Mouse (Mus musculus) liver, postnatal 0 days (tissue): ENCODE data around the gene Pex11a. TPM values are rescaled to one million over a fixed set of nuclear protein-coding genes. Genes with fewer than 3 reads are reported as not detected.
A peak's percentile ranks its signal among the peaks of the same experiment; 100 is the strongest.

Source experiments
- ATAC-seq: fragments of 200-750 bp; cut with Nextera tagmentation; 2 replicates; pipeline ENCODE4 v1.8.0; 2017; ENCODE audit warnings: mild to moderate bottlenecking, moderate library complexity
- DNase-seq: peaks from one replicate; pipeline ENCODE4 v3.0.0-alpha.2; 2016
- H3K27ac ChIP-seq: fragments of 300-500 bp; sonication (generic); 2 replicates; pipeline ENCODE4 v1.5.1; 2014; ENCODE audit warnings: antibody characterized with exemption, moderate library complexity, mild to moderate bottlenecking, low read depth
- H3K27me3 ChIP-seq: fragments of 300-500 bp; sonication (generic); 2 replicates; pipeline ENCODE4 v1.6.1; 2014; ENCODE audit warnings: low read length, control low read depth, mixed read lengths; ENCODE audit not compliant: insufficient read depth
- H3K36me3 ChIP-seq: fragments of 300-500 bp; sonication (generic); replicated peaks from 2 replicates; pipeline ENCODE4 v1.6.1; 2014; ENCODE audit warnings: mild to moderate bottlenecking, control low read depth, low read length, moderate library complexity, mixed read lengths; ENCODE audit not compliant: insufficient read depth
- H3K4me1 ChIP-seq: fragments of 300-500 bp; sonication (generic); 2 replicates; pipeline ENCODE4 v1.6.1; 2014; ENCODE audit warnings: antibody characterized with exemption, mild to moderate bottlenecking, control low read depth; ENCODE audit not compliant: insufficient read depth
- H3K4me2 ChIP-seq: fragments of 300-500 bp; sonication (generic); 2 replicates; pipeline ENCODE4 v1.6.1; 2014; ENCODE audit warnings: low read depth, mild to moderate bottlenecking, low read length, moderate library complexity, mixed read lengths
- H3K4me3 ChIP-seq: fragments of 300-500 bp; sonication (generic); 2 replicates; pipeline ENCODE4 v1.5.1; 2014; ENCODE audit warnings: low read depth, low read length
- H3K9ac ChIP-seq: fragments of 300-500 bp; sonication (generic); replicated peaks from 2 replicates; pipeline ENCODE4 v1.6.1; 2014; ENCODE audit warnings: mild to moderate bottlenecking, moderate library complexity
- H3K9me3 ChIP-seq: fragments of 300-500 bp; sonication (generic); 2 replicates; pipeline ENCODE4 v1.6.1; 2016; ENCODE audit warnings: mild to moderate bottlenecking, control low read depth, low read length, mixed read lengths
- CTCF ChIP-seq: sonication (generic); IDR thresholded peaks from 2 replicates; pipeline ENCODE4 v1.5.1; 2016; ENCODE audit warnings: antibody characterized with exemption, low read depth
- EP300 ChIP-seq: IDR thresholded peaks from 2 replicates; pipeline ENCODE4 v1.6.1; 2016; ENCODE audit warnings: antibody characterized with exemption, low read depth, mild to moderate bottlenecking
- WGBS: fragments of 180-500 bp; shearing (Covaris S2); extraction: QIAGEN DNeasy Blood & Tissue Kit; methylation state at CpG from one replicate; pipeline ENCODE4 v1.1.7; 2014; ENCODE audit not compliant: insufficient replicate concordance; 5-methylcytosine and 5-hydroxymethylcytosine counted together
- polyA plus RNA-seq: library from polyadenylated mRNA; unstranded; fragments of >200 nt; fragmentation: Nextera tagmentation; extraction: Ambion mirVana; gene quantifications from 2 replicates; pipeline ENCODE4 v1.2.1, GENCODE M21; 2015

The Pex11a gene
- polyA plus RNA-seq, 1 experiment from 2014 or later: 16.1 TPM

- no peak for ATAC-seq
- no peaks in the 10 kb centered on the region for H3K9me3 ChIP-seq
- H3K36me3 ChIP-seq: no peaks in the 10 kb centered on the region
- H3K27ac ChIP-seq: no peak overlapping the region
- H3K4me3 ChIP-seq: no peak overlapping the region
- H3K27me3 ChIP-seq: no peaks in the 10 kb centered on the region
- H3K4me2 ChIP-seq: no peak overlapping the region
- WGBS: 27% methylated on average over 5 of the region's 5 CpGs
- no peak for TF ChIP-seq CTCF
- TF ChIP-seq EP300: no peak
- no peak overlapping the region for H3K9ac ChIP-seq
- peaks cover 12% of the 10 kb centered on the region for H3K4me1 ChIP-seq
- no peak for DNase-seq
Measured at GRCm38 (mm10) chr7:79744585-79744984, 1.7 kb upstream of the Pex11a start.

DNA sequence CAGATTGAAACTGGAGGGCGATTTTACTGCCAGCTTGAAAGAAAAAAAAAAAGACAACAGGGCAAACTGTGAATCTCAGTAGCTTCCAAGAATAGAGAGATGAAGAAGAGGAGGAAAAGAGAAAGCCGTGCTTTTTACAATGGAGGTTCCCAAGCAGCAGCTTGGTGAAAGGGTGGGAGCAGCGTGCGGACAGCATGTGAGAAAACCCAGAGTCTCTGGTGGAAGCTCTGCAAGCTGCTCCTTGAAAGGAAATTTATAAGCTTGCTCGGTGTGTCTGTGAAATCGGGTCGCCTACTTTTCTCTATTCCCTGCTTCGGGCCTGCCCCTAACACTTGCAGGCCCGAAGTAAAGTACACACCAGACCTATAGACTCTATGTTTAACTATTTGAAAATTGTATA lies 1.1 kb upstream of the Pex11a start:
- no peak for ATAC-seq
- Histone ChIP-seq H3K9ac (no peak overlapping the region), H3K4me1 (peaks cover 12% of the 10 kb centered on the region), H3K36me3 (no peaks in the 10 kb centered on the region), H3K9me3 (no peaks in the 10 kb centered on the region), H3K27me3 (no peaks in the 10 kb centered on the region), H3K27ac (no peak overlapping the region), H3K4me3 (no peak overlapping the region), H3K4me2 (no peak overlapping the region)
- WGBS: 86% methylated on average over 9 of the region's 9 CpGs
- no peak for TF ChIP-seq CTCF
- TF ChIP-seq EP300: no peak
- DNase-seq: no peak

DNA sequence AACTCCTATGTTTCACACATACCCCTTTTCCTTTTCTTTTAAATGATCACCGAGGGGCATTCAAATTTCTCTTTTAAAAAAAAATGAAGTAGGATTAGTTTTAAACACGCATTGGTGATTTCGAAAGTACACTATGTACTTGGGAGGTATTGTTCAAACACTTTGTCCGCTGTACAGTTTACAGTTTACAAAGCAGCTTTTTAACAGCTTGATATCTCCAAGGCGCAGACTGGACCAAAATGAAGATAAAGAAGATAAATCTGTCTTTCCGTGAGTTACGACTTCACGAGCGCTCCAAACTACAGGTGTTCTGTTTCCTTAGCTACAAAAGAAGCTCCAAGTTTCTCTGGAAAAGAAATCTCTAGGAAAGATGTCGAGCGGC lies 663 bp downstream of the Pex11a start:
- Histone ChIP-seq H3K4me3 (peak overlapping the region; percentile 74), H3K9me3 (no peaks in the 10 kb centered on the region), H3K27ac (peak overlapping the region; percentile 73; the same call in 1 of the 2 replicates), H3K4me1 (peaks cover 12% of the 10 kb centered on the region), H3K9ac (peak overlapping the region; percentile 68), H3K36me3 (0 out of 2 replicates have a peak, but pooled peaks cover 2% of the 10 kb centered on the region), H3K27me3 (no peaks in the 10 kb centered on the region), H3K4me2 (peak overlapping the region; percentile 98)
- no peak for DNase-seq
- 0 out of 2 replicates have a peak, but pooled peaks have one; percentile 27 for ATAC-seq
- WGBS: 8% methylated on average over 11 of the region's 11 CpGs
- TF ChIP-seq CTCF (no peak), EP300 (peak; percentile 60; the same call in 1 of the 2 replicates)

- TF ChIP-seq EP300 (no peak), CTCF (no peak)
- Histone ChIP-seq H3K27me3 (no peaks in the 10 kb centered on the region), H3K27ac (no peak overlapping the region), H3K36me3 (peaks cover 9% of the 10 kb centered on the region; the same call in 1 of the 2 replicates), H3K4me1 (peaks cover 12% of the 10 kb centered on the region), H3K4me3 (no peak overlapping the region), H3K9me3 (no peaks in the 10 kb centered on the region), H3K9ac (no peak overlapping the region), H3K4me2 (no peak overlapping the region)
- WGBS: 73% methylated on average over 4 of the region's 4 CpGs
- no peak for DNase-seq
- no peak for ATAC-seq
Measured at GRCm38 (mm10) chr7:79740279-79740678, 2.7 kb downstream of the Pex11a start.

- no peak overlapping the region for H3K4me3 ChIP-seq
- no peak overlapping the region for H3K9ac ChIP-seq
- H3K9me3 ChIP-seq: no peaks in the 10 kb centered on the region
- H3K4me1 ChIP-seq: peaks cover 12% of the 10 kb centered on the region
- DNase-seq (no peak), ATAC-seq (no peak)
- TF ChIP-seq EP300: no peak
- TF ChIP-seq CTCF: no peak
- no peaks in the 10 kb centered on the region for H3K27me3 ChIP-seq
- H3K27ac ChIP-seq: no peak overlapping the region
- WGBS: 86% methylated on average over 2 of the region's 2 CpGs
- H3K36me3 ChIP-seq: peaks cover 9% of the 10 kb centered on the region; the same call in 1 of the 2 replicates
- no peak overlapping the region for H3K4me2 ChIP-seq
Measured at GRCm38 (mm10) chr7:79738913-79739312, 4.0 kb downstream of the Pex11a start.

- Histone ChIP-seq H3K4me2 (no peak overlapping the region), H3K9ac (no peak overlapping the region), H3K27me3 (no peaks in the 10 kb centered on the region), H3K4me1 (no peaks in the 10 kb centered on the region), H3K27ac (no peak overlapping the region), H3K36me3 (peaks cover 9% of the 10 kb centered on the region; the same call in 1 of the 2 replicates), H3K4me3 (no peak overlapping the region), H3K9me3 (no peaks in the 10 kb centered on the region)
- WGBS: 81% methylated on average over 14 of the region's 14 CpGs
- no peak for TF ChIP-seq CTCF
- no peak for TF ChIP-seq EP300
- ATAC-seq: no peak
- no peak for DNase-seq
Measured at GRCm38 (mm10) chr7:79736511-79736910, 6.4 kb downstream of the Pex11a start.
